Mouse (Mus musculus) kidney, adult 18-20 months (tissue): Measurements from ENCODE around the gene Lrrk1.
A peak's percentile ranks its signal among the peaks of the same experiment; 100 is the strongest.

Source experiments
- DNase-seq: peaks from one replicate; pipeline ENCODE4 v3.0.0; 2021

Gene Lrrk1

DNA sequence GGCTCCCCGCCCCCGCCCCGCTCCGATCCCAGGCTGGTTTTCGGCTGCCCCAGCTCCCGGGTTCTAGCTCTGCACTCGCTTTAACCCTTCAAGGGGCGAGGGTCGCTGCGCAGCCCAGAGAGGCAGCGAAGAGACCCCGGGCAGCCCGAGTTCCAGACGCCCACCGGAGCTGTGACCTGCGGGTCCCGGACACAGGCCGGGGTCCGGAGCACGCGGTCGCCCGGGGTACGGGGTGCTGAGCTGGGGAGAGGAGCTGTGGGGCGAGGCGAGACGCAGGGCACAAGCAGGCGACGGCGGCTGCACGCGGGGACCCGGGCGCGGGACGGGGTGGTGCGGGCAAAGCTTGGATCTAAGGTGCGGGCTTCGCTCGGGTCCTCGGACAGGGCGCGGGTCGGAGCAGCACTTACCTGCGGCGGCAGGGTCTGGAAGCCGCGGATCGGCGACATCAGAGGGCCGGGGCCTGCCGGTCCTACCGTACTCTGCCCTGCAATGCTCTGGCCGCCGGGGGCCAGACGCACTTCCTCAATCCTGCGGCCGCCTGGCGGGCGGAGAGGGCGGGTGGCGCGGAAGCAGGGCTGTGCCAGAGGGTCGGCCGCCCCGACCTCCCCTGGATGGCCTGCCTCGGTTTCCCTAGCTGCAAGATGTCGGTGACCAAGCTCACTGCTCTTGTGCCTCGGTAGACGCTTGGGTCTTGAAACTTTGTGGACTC, at the start of gene Lrrk1:
Gene Lrrk1, minus strand, starts transcription at position 538 of the 709 bp plus-strand sequence.
- peak; percentile 78 for DNase-seq

DNA sequence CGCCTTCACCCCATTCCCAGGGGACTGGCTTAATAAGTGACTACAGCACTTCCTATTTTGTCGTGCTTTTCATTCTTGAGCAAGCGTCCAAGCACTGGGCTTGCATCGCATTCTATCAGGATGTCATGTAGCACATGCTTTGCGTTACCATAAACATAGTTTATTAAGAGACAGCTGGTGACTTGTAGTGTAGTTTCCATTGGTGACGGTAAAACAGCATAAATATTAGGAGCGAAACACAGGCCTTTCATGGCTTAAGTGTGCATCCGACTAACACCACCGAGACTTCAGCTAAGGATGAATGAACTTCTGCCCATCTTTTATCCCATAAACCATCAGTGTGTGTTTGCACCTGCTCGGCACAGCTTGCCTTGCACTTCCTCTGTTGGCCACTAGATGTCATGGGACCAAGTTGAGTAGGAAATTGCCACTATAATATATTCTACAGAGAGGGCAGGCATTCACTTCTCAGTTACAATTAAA, 46.3 kb upstream of the Lrrk1 start:
- DNase-seq = peak; percentile 69

DNA sequence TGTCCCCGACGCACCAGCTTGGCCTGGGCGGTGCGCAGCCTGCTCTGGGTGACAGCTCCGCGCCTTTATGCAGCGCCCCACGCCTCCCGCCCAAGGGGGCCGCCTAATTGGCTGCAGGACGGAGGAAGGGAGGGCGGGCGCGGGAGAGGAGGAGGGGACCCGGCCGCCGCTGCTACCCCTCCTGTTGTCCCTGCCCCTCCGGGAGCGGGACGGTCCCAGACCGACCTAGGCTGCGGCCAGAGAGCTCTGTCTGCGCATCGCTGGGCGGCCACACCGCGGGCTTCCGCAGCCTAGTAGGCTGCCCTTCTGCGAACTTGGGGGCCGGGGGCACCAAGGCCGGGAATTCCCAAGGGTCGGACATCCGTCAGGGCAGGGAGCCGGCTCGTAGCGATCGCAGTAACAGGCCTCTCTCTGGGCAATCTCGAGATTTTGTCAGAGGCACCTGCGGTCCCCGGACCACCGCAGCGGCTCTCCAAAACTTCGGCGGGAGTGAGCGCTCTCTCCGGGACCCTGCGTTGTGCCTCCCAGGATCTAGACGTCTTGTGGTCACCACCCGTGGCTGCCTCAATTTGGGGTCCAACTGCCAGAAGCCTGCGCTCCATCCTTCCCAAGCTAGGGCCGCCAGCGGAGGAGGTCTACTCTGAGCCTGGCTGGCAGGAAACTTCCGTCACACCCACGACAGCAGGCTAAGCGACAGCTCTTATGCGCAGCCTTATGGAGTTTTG, 39.4 kb upstream of the Lrrk1 start, which contains the start of gene Aldh1a3:
Gene Aldh1a3, minus strand, starts transcription at position 81 of the 725 bp plus-strand sequence.
- peak; percentile 33 for DNase-seq

DNA sequence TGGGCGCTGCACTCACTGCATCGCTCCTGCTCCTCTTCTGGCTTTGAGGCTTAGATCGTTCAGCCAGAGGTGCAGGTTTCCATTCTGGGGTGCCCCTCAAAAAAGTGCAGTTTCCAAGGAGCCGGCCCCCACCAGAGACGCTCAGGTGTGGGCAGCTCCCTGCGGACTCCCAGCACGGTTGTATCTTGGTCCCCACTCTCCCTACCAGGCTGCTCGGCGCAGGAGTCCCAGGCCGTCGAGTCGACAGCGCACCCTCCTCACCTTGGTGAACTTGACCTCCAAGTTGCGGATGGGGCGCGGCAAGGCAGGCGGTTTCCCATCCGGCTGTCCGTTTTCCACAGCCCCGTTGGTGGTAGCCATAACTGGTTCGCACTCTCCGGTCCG, 38.9 kb upstream of the Lrrk1 start:
- DNase-seq = no peak

DNA sequence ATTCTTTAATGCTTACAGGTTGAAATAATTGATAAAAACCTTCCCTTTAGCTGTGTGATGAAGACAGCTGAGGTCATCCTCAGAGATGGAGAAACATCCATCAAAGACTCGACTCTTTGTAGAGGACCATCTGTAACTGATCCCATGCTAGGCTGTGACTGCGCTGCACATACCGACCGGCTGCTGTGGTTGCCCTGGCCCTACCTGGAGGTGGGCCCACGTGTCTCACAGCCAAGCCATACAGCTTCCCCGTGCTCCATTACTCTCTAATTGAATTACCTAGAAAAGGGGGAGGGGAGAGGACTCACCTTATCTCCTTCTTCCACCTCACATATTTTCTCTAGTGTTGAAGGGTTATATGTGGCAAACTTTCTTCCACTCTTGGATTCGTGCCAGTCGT, 33.8 kb upstream of the Lrrk1 start:
- DNase-seq = no peak

DNA sequence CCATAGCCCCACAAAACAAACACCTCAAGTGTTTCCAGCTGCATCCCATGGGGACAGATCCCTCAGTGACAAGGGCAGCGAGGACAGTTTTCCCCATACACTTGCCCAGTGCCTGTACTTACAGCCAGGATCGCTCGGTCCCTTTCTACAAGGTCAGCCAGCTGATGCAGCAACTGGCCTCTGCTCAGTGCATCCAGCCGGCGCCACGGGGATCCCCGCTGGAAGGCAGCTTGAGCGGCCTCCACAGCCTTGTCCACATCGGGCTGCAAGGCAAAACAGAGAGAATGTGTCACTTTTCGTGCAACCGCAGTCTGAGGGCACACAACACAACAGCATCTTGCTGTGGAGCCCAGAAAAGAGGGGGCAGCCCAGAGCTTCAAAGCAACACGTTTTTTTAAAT, 30.8 kb upstream of the Lrrk1 start:
- no peak for DNase-seq

DNA sequence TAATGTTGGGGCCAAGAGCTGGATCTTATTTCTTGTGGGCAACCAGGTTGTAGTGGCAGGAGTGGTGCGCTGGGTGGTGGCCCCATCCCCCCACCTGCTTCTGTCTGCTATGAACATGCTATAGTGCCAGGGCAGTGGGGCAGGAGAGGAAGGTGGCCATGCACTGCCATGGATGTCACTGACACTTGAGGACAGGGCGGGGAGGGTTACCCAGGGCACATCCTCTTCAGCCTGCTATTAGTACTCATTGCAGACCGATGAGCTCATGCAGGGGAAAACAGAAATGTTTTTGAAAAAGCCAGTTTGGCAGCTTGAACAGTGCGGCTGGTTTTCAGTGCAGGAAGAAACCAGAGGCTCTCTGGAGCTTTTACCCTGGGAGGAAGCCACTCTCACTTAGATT, 28.7 kb upstream of the Lrrk1 start:
- DNase-seq = no peak

DNA sequence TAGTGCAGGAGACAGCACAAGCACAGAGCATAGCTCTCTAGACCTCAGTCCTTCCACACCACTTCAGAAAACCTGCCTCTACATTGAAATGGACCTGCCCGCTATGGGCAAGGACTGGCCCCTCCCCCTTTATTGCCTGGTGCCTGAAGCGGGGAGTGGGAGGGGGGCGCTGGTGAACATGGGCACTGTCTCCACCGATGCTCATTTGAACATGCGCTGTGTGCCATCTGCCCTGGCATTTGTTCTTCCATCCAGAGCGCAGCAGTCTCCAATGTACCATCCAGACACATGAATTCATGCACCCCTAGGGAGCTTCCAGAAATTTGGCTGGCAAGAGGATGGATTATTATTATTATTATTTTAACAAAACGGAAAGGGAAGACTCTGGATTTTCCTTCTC, 24.9 kb upstream of the Lrrk1 start:
- no peak for DNase-seq

DNA sequence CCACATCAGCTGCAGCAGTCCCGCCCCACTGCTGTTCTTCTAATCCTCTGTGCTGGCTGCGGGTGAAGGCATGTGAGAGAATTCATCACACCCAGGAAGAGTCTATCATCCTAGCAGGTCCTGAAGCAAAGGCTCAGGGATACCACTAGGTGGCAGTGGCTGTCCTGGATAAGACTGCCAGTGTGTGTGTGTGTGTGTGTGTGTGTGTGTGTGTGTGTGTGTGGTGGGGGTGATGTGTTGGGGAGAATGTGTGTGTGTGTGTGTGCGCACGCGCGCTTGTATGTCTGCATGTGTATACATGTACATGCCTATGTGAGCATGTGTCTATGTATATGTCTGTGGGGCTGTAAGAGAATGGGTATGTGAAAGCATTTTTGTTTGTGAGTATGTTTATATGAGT, 21.3 kb upstream of the Lrrk1 start:
- DNase-seq = no peak

DNA sequence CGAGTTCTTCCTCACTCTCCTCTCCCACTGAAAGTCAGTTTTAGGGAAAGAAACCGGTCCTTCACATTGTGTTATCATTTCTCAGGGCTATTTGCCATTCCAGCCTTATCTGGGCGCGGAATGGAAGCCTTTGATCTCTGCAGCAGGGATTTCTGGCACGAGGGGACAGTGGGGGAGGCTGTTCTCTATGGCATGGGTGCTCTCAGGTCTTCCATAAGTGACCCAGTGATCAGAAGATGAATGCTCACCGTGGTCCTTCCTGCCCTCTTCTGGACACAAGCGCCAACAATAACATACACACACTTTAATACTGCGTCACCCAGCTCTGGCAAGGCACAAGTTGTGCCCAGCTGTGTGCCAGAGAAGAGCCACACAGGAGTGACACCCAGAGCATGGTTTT, 18.8 kb upstream of the Lrrk1 start:
- no peak for DNase-seq

DNA sequence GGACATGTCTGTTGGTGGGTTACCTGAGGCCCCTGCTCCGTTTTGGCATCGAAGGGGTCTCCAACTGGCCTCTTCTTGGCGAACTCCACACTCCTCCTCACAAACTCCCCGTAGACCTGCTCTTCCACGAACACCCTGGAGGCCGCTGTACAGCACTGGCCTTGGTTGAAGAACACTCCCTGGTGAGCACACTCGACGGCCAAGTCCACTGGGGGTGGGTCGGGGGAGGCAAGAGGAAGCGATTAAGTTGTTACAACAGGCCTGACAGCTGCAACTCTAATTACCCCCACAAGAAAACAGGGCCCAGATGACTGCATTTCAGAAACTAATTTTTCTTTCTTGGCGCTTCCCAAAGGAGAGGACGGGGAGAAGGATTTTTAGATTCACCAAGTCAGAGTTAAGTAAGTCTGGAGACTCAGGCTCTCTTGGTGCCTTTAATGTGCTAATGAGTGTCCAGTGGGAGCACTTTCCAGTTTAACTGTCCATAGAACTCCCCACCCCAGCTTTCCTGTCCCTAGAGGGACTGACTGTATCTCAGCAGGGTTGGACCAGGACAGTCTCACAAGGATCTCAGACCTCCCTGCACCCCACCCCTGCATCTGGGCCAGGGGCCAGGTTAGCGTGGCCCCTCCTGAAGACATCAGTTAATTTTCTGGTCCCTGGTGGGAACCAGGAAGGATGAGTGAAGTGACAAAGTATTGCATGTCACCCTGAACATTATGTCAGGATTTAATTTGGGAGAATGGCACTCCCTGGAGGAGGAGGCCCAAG, 18.0 kb upstream of the Lrrk1 start:
- DNase-seq = no peak

DNA sequence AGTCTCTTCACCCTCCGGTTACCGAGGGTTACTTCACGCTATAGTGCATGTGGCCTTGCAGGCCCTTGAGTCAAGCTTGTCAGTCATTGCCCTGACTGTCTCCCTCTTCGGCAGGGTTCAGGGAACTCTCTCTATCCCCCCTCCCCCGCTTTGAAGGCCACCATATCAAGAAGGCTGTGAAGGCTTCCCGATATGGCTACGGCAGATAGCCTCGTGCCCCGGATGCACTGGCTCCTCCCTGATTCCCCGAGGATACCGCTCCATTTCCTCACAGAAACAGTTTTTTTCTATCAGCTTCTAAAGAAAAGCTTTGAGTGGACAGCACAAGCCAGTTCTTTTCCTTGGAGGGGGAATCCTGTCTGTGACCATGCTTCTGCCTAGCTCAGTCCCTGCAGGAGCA, 17.4 kb upstream of the Lrrk1 start:
- DNase-seq = no peak

DNA sequence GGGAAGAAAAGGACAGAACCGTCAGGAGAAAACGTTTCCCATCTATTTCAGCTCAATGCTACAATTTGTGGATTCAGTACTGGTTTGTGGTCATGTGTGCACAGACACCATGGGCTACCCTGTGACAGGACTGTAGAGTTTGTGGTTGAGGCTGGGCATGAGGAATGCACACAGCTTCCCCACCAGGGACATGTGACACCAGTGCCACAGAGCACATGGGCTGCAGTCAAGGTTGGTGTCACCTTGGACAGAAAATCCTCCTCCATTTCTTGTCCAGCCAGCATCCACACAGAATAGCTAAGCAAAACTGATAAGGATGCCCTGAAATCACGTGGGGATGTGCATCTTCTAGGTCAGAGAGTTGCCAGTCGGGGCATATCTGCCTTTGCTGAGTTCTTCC, 16.7 kb upstream of the Lrrk1 start:
- no peak for DNase-seq

DNA sequence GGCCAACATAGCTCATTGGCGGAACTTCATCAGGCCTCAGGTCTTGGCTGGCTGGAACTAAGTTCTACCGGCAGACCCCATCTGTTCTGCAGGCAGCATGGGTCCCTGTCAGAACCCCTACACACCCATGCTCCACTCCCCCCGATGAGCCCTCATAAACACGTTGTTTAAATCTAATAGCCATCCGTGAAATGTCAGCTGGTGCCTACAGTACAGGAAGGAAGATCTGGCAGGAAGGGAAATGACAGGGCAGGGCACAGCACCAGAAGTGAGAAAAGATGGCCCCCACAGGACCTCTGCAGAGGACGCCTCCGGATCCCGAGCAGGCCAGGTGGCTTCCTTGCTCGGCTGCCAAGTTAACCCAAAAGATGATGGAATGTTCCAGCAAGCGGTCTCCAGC, 16.0 kb upstream of the Lrrk1 start:
- DNase-seq = no peak

DNA sequence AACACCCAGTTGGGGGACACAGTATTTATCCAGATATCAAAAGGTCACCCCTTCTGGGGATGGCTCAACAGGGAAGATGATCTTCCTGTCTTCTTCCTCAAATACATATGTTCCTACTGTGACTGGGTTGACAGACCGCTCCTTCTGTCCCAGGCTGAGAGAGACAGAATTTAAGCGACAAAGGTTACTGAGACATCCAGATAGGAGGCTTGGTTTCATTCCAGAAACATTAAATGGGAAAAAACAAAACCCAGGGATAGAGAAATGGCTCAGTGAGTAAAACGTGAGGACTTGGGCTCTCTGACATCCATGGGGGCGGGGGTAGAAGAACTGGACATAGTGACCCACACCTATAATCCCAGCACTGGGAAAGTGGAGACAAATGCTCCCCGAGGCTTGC, 14.7 kb upstream of the Lrrk1 start:
- DNase-seq = no peak

DNA sequence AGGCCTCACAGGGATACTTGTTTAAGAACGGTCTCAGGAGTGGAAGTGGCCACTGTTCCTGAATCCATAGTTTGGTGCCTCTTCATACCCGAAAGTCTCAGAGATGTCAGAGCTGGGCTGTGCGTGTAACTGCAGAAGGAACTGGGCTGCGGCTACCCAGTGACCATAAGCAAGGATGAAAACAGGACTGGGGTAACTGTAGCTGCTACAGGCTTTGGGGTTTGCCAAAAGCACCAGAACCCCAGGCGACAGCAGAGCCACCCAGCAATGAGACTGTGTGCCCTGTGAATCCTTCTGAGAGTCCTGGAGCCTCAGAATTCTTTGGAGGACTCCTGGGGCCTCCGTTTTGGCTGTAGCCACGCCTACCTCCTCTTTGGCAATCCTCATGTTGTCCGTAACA, 13.5 kb upstream of the Lrrk1 start:
- DNase-seq = no peak

DNA sequence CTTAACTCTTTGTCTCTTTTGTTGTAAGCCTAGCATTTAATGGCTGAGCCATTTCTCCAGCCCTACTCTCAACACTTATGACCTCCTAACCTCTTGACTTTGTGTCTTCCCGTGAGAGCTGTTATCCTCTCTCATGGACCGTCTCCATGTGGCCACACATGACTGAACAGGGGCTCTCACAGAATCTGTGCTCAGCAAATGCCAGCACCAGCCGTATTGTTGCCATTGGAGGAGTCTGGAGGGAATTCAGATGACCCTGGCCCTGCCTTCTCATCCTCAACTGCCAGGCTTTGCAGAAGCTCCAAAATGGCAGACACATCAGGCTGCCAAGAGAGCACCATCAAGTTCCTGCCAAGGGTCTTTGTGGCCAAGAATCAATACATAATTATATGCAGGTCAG, 9.1 kb upstream of the Lrrk1 start:
- no peak for DNase-seq

DNA sequence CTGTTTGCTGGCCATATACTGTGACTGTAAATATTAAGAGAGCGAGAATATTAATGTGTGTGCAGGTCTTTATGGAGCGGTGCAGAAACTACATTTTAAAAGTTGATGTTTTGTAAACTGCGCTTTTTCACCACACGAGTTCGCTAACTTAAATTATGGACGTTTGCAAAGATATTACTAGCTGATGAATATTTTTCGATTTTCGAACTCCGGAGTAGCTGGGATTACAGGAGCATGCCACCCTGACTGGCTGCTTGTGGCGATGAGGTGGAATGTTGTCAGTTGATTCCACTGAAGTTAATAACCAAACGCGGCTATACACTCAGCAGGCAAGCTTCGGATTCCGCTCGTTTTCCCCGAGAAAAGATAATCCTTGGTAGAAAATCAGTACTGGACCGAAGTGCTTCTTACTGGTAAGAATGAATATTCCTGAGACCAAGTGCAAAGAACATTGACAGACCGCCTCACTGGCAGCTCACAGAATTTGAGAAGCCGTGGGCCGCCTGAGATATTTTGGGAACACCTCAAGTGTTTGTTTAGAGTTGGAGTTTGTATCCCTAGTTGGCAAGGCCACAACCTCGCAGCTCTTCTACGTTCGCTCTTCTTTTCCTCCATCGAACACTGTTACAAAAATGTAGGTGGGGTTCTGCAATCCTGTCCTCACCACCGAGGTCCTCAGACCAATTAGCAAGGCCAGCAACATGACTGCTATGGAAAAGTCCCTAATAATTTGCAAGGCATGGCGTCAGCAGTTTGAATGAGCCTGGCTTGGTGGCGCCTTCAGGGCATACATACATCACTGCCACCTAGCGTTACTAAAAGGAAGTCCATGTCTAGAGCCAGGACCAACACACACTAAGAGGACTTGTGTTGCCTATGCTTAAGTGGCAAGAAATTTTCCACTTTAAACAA, 727 bp upstream of the Lrrk1 start:
- peak; percentile 79 for DNase-seq

DNA sequence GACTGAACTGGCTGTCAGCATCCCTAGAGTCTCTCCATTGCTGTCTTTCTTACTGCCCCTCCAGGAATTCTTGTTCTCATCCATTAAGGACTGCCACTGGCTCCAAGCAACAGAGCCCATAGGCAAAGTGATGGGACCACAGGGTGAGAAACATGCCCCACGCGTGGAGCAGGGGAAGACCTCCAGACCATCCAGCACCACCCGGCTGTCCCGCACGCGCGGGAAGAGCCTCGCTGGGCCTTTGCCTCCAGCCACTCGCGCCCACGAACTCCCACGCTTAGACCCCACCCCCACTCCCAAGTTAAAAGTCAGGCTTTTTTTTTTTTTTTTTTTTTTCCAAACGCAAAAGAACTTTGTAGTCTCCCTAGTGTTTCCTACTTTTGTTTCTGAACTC, 734 bp downstream of the Lrrk1 start:
- no peak for DNase-seq

DNA sequence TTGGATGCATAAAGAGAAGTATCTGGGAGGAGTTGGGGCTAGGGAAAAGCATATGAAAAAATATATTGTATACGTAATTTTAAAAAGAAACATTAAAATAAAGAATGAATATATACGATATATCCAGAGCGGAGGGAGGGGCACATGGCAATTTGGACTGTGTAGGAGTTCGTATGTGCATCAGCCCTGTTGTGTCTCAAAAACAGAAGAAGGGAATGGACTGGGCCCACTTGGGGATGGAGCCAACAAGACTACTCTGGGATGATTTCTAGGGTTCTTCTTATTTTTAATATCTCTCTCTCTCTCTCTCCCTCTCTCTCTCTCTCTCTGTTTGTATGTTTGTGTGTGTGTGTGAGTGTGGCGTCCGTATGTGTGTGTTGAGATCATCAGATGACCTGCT, 1.7 kb downstream of the Lrrk1 start:
- no peak for DNase-seq

DNA sequence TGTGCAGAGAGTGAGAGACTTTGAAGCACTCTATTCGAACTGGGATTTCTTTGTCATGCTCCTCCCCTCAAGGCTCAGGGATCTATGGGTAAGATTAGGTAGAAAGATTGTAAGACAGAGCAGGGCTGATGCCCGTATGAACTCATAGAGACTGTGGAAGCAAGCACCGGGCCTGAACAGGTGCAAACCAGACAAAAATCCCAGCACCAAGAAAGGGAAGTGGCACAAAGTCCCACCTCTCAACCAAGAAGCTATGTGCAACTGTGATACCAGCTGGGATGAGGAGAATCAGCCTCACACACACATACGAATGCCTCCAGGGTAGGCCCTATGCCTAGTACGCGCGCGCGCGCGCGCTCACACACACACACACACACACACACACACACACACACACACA, 2.3 kb downstream of the Lrrk1 start:
- DNase-seq = no peak

DNA sequence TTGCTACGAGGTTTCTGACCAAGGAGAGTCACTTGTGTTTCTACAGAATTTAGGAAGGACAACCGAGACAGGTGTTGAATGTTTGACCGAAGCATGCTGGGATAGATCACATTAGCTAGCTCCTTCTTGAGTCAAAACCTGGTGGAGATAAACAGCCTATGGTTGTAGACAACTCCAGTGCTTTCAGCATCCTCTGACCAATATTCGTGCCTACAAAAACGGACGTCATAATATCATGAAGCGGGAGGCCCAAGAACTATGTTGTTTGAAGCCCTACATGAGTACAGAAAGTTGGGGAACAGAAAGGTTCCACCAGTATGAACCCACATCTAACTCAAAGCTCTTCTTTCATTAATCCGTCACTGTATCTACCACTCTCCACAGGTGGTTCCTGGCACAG, 3.3 kb downstream of the Lrrk1 start:
- DNase-seq = no peak

DNA sequence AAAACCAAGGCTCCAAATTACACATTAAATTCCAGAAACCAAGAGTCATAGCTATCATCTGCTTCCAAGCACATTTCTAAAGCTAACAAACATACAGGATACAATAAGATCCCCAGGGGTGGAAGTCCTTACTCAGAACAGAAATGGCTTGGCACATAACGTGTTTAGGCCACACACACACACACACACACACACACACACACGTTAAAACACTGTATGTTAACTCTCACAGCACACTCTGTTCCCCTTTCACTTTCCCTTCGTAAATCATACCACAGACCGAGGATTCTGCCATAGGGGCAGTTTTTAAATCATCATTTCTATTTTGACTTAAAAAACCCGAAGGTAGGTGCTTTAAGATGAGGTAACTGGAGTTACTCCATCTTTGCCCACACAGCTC, 3.9 kb downstream of the Lrrk1 start:
- no peak for DNase-seq
